Mouse (Mus musculus): ENCODE data around the gene Vmn1r27. TPM values are rescaled to one million over a fixed set of nuclear protein-coding genes. Genes with fewer than 3 reads are reported as not detected.

Vmn1r27 gene
- not detected in 2 replicates for polyA plus RNA-seq (2015; fragmentation: Nextera tagmentation; extraction: Ambion mirVana)

GRCm38 (mm10) chr6:58218721-58219120 is at the start of gene Vmn1r27:
Gene Vmn1r27 (minus strand): TSS chr6:58218821.

GRCm38 (mm10) chr6:58261737-58262136 is 43.1 kb upstream of the Vmn1r27 start, which contains the start of gene Vmn1r28:
Gene Vmn1r28 (plus strand): TSS chr6:58262037.

Other genes starting within 250 kb of the Vmn1r27 start
- gene Vmn1r25, start 238.0 kb downstream of the Vmn1r27 start, polyA plus RNA-seq (2015; fragmentation: Nextera tagmentation; extraction: Ambion mirVana) = not detected in 2 replicates
- gene Vmn1r26, start 203.7 kb downstream of the Vmn1r27 start, polyA plus RNA-seq (2015; fragmentation: Nextera tagmentation; extraction: Ambion mirVana) = not detected in 2 replicates
- not detected in 2 replicates for gene Vmn1r28, start 43.2 kb upstream of the Vmn1r27 start, polyA plus RNA-seq (2015; fragmentation: Nextera tagmentation; extraction: Ambion mirVana)
- gene Vmn1r29, start 82.7 kb upstream of the Vmn1r27 start, polyA plus RNA-seq (2015; fragmentation: Nextera tagmentation; extraction: Ambion mirVana) = not detected in 2 replicates
- not detected in 2 replicates for gene Vmn1r30, start 224.6 kb upstream of the Vmn1r27 start, polyA plus RNA-seq (2015; fragmentation: Nextera tagmentation; extraction: Ambion mirVana)